Comparison of ENCODE assay signal across 9 mouse cellular contexts in the genomic region with DNA sequence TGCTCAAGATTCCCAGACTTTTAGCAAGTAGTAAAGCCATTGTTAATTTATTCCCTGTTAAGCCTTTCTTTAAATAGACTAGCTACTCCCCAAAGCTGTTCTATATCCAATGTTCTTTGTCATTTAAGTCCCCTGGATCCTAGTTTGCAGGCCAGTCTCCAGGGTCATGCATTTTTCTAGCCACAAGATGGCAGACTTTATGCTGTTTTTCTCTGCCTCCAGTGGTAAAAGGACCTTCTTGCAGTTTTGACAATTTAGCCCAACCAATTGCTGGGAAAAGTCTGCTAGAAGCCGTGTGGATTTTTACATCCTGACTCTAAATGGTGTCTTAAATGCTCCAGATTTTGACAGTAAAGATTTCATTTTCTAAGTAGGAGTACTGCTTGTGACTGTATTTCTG.
DNase-seq lines count a peak whose midpoint lies in the region; ATAC-seq and TF ChIP-seq lines count a peak whose summit lies in the region.
"Had no signal": no experiment of that assay in that cellular context is flagged by ENCODE, and none has a peak within 500 bp of the region (broad histone marks: within the 10 kb centered on the region; RNA-seq: fewer than 3 reads in every experiment).

No protein-coding gene starts in this region.

- H3K4me3 ChIP-seq in ES-E14 (ENCODE audit: insufficient read depth in 1 of 2, low read depth in 1 of 2, low read length in 2 of 2, poor library complexity in 1 of 2, severe bottlenecking in 1 of 2): no peak overlapping the region
- no peak overlapping the region for H3K4me3 ChIP-seq in embryonic facial prominence, embryonic 15.5 days (replicated peaks)
- H3K4me3 ChIP-seq in hindbrain, embryonic 12.5 days: no peak overlapping the region
- H3K4me3 ChIP-seq: erythroblast, embryonic 14.5 days had no signal

- 0 out of 2 replicates have a peak, but pooled peaks have one; percentile 51 for ATAC-seq in embryonic facial prominence, embryonic 15.5 days (ENCODE audit: insufficient number of reproducible peaks, low FRiP score, low TSS enrichment, low read depth)
- ATAC-seq in hindbrain, embryonic 12.5 days (ENCODE audit: low FRiP score): peak; percentile 78

- H3K36me3 ChIP-seq in ES-E14 (ENCODE audit: control insufficient read depth, insufficient read depth, low read length, poor library complexity, severe bottlenecking): no peaks in the 10 kb centered on the region
- H3K36me3 ChIP-seq in embryonic facial prominence, embryonic 15.5 days: no peaks in the 10 kb centered on the region
- H3K36me3 ChIP-seq in hindbrain, embryonic 12.5 days: no peaks in the 10 kb centered on the region

- no peaks in the 10 kb centered on the region for H3K4me1 ChIP-seq in ES-E14 (ENCODE audit: control insufficient read depth in 2 of 2, insufficient read depth in 2 of 2, low read length in 2 of 2, poor library complexity in 1 of 2)
- no peaks in the 10 kb centered on the region for H3K4me1 ChIP-seq in embryonic facial prominence, embryonic 15.5 days
- H3K4me1 ChIP-seq in hindbrain, embryonic 12.5 days: no peaks in the 10 kb centered on the region

- H3K4me2 ChIP-seq in embryonic facial prominence, embryonic 15.5 days (replicated peaks): no peak overlapping the region
- H3K4me2 ChIP-seq in hindbrain, embryonic 12.5 days (replicated peaks): no peak overlapping the region

- in situ Hi-C loops in ES-E14 (cut with MboI; ENCODE audit: low sequenced_read_pairs in 2 of 2, unreplicated experiment in 2 of 2): no loop called here

- 0% methylated on average over 1 of the region's 1 CpGs for WGBS in embryonic facial prominence, embryonic 15.5 days
- WGBS in hindbrain, embryonic 12.5 days: 4% methylated on average over 1 of the region's 1 CpGs

- no peaks in the 10 kb centered on the region for H3K9me3 ChIP-seq in ES-E14 (ENCODE audit: control insufficient read depth, insufficient read depth, low read depth, low read length)
- H3K9me3 ChIP-seq in embryonic facial prominence, embryonic 15.5 days (replicated peaks): no peaks in the 10 kb centered on the region
- no peaks in the 10 kb centered on the region for H3K9me3 ChIP-seq in hindbrain, embryonic 12.5 days (replicated peaks)

- no peaks in the 10 kb centered on the region for H3K27me3 ChIP-seq in embryonic facial prominence, embryonic 15.5 days
- H3K27me3 ChIP-seq in hindbrain, embryonic 12.5 days: no peaks in the 10 kb centered on the region

- peak; percentile 40 for DNase-seq in ES-E14 (ENCODE audit: low read depth, low spot score)
- peak; percentile 59 for DNase-seq in adrenal gland, postnatal 10 days
- DNase-seq in layer of hippocampus, adult 8-10 months (ENCODE audit: low spot score in 2 of 2): peak; percentile 37 to 72
- peak; percentile 58 for DNase-seq in lung, postnatal 36 days
- DNase-seq in right cerebral cortex, postnatal 36 days (ENCODE audit: low spot score in 2 of 2): peak; percentile 55 to 80
- DNase-seq in thymus, adult 18-20 months: no peak

- no peak overlapping the region for H3K27ac ChIP-seq in ES-E14 (ENCODE audit: insufficient read depth, low read depth, low read length, poor library complexity, severe bottlenecking)
- H3K27ac ChIP-seq in embryonic facial prominence, embryonic 15.5 days (replicated peaks): no peak overlapping the region
- H3K27ac ChIP-seq in hindbrain, embryonic 12.5 days: no peak overlapping the region

- no peak overlapping the region for H3K9ac ChIP-seq in ES-E14 (ENCODE audit: insufficient read depth, low read depth, low read length, poor library complexity, severe bottlenecking)
- no peak overlapping the region for H3K9ac ChIP-seq in embryonic facial prominence, embryonic 15.5 days
- H3K9ac ChIP-seq in hindbrain, embryonic 12.5 days: no peak overlapping the region

TF ChIP-seq in ES-E14, 5 proteins besides CTCF, POLR2A, EP300 and RAD21:
- no peak for TF ChIP-seq ZNF384 (IDR thresholded peaks at IDR 0.05; ENCODE audit: low read depth, low read length)
- TF ChIP-seq ZC3H11A (IDR thresholded peaks at IDR 0.05; ENCODE audit: borderline replicate concordance, low read depth, low read length): peak; percentile 73; the same call in 1 of the 2 replicates

Comparison
In these comparisons a context has a peak if more than half of its experiments do, and no peak if none do; other contexts are left out.
1. DNase-seq: peak in ES-E14 (single experiment), adrenal gland, postnatal 10 days (single experiment), layer of hippocampus, adult 8-10 months (2 of 2), lung, postnatal 36 days (single experiment) and right cerebral cortex, postnatal 36 days (2 of 2); none in thymus, adult 18-20 months (0 of 2).